Mouse (Mus musculus): ENCODE measurements around the gene Eif4b. TPM values are rescaled to one million over a fixed set of nuclear protein-coding genes. Genes with fewer than 3 reads are reported as not detected.

Gene Eif4b
- total RNA-seq, 2 experiments from 2014 or later, result 178 to 181 TPM

Other genes with a start within 250 kb of the Eif4b start
- 1 to 10 TPM; 5.4 to 6.9 TPM for gene Krt1, start 223.0 kb upstream of the Eif4b start, total RNA-seq (2021)
- gene Krt77, start 204.1 kb upstream of the Eif4b start, total RNA-seq (2021), result 10 to 100 TPM in 1 of 2 experiments, 1 to 10 TPM in 1; 9.5 to 10.4 TPM
- not detected for gene Krt76, start 180.9 kb upstream of the Eif4b start, total RNA-seq (2021)
- not detected for gene Krt4, start 149.0 kb upstream of the Eif4b start, total RNA-seq (2021)
- gene Krt79, start 133.4 kb upstream of the Eif4b start, total RNA-seq (2021), result under 1 TPM; 0.34 to 0.51 TPM
- not detected for gene Krt78, start 119.5 kb upstream of the Eif4b start, total RNA-seq (2021)
- under 1 TPM in 1 of 2 experiments, not detected in 1; 0.71 TPM for gene Krt8, start 69.3 kb upstream of the Eif4b start, total RNA-seq (2021)
- 1 to 10 TPM in 1 of 2 experiments, under 1 TPM in 1; 0.85 to 1.6 TPM for gene Krt18, start 45.6 kb upstream of the Eif4b start, total RNA-seq (2021)
- 10 to 100 TPM; 13.4 to 16.8 TPM for gene Tns2, start 26.6 kb downstream of the Eif4b start, total RNA-seq (2021)
- 100 to 1,000 TPM; 148 to 163 TPM for gene Spryd3, start 62.5 kb downstream of the Eif4b start, total RNA-seq (2021)
- 1 to 10 TPM; 2.3 to 3.1 TPM for gene Igfbp6, start 70.6 kb downstream of the Eif4b start, total RNA-seq (2021)
- not detected for gene Soat2, start 76.8 kb downstream of the Eif4b start, total RNA-seq (2021)
- gene Zfp740, start 129.5 kb downstream of the Eif4b start, total RNA-seq (2021), result 10 to 100 TPM; 64.4 to 68.3 TPM
- gene Csad, start 131.0 kb downstream of the Eif4b start, total RNA-seq (2021), result 10 to 100 TPM; 33.0 to 38.7 TPM
- 1 to 10 TPM; 1.3 to 2.5 TPM for gene Itgb7, start 158.2 kb downstream of the Eif4b start, total RNA-seq (2021)
- gene Rarg, start 183.7 kb downstream of the Eif4b start, total RNA-seq (2021), result 10 to 100 TPM; 12.5 to 15.6 TPM
- gene Gm9918, start 196.8 kb downstream of the Eif4b start, total RNA-seq (2021), result not detected
- 10 to 100 TPM; 33.3 to 33.9 TPM for gene Mfsd5, start 205.7 kb downstream of the Eif4b start, total RNA-seq (2021)
- gene Espl1, start 222.5 kb downstream of the Eif4b start, total RNA-seq (2021), result 1 to 10 TPM; 4.5 to 6.2 TPM